Mouse (Mus musculus): ENCODE data around the gene Ube2q1.

The Ube2q1 gene

GRCm38 (mm10) chr3:89772968-89773709 lies at the start of gene Ube2q1:
Gene Ube2q1 (plus strand): TSS chr3:89773616.
- DNase-seq (ENCODE audit: low read depth, low spot score) = peak; percentile 99

GRCm38 (mm10) chr3:89727028-89727427 lies 46.4 kb upstream of the Ube2q1 start:
- peak; percentile 81 for DNase-seq (ENCODE audit: low read depth, low spot score)

- no peak for DNase-seq (ENCODE audit: low read depth, low spot score)
Observed at GRCm38 (mm10) chr3:89728848-89729247, 44.6 kb upstream of the Ube2q1 start.

GRCm38 (mm10) chr3:89730350-89731331 lies 42.8 kb upstream of the Ube2q1 start:
- DNase-seq (ENCODE audit: low read depth, low spot score) = peak; percentile 78

- DNase-seq (ENCODE audit: low read depth, low spot score) = no peak
Observed at GRCm38 (mm10) chr3:89732091-89732490, 41.3 kb upstream of the Ube2q1 start.

- no peak for DNase-seq (ENCODE audit: low read depth, low spot score)
Observed at GRCm38 (mm10) chr3:89738509-89738908, 34.9 kb upstream of the Ube2q1 start.

GRCm38 (mm10) chr3:89752307-89752706 lies 21.1 kb upstream of the Ube2q1 start:
- no peak for DNase-seq (ENCODE audit: low read depth, low spot score)

GRCm38 (mm10) chr3:89755283-89755682 lies 18.1 kb upstream of the Ube2q1 start:
- peak; percentile 72 for DNase-seq (ENCODE audit: low read depth, low spot score)

- DNase-seq (ENCODE audit: low read depth, low spot score) = no peak
Observed at GRCm38 (mm10) chr3:89757851-89758250, 15.6 kb upstream of the Ube2q1 start.

- peak; percentile 97 for DNase-seq (ENCODE audit: low read depth, low spot score)
Observed at GRCm38 (mm10) chr3:89759786-89760185, 13.6 kb upstream of the Ube2q1 start.

GRCm38 (mm10) chr3:89764119-89764724 lies 9.2 kb upstream of the Ube2q1 start, which contains the start of gene Chrnb2:
Gene Chrnb2 (minus strand): TSS chr3:89764632.
- peak; percentile 73 for DNase-seq (ENCODE audit: low read depth, low spot score)

- no peak for DNase-seq (ENCODE audit: low read depth, low spot score)
Observed at GRCm38 (mm10) chr3:89769584-89769983, 3.8 kb upstream of the Ube2q1 start.

- DNase-seq (ENCODE audit: low read depth, low spot score) = no peak
Observed at GRCm38 (mm10) chr3:89770425-89771002, 2.9 kb upstream of the Ube2q1 start.

GRCm38 (mm10) chr3:89772588-89772967 lies 838 bp upstream of the Ube2q1 start:
- peak; percentile 95 for DNase-seq (ENCODE audit: low read depth, low spot score)

- DNase-seq (ENCODE audit: low read depth, low spot score) = no peak
Observed at GRCm38 (mm10) chr3:89773740-89774211, 360 bp downstream of the Ube2q1 start.

- DNase-seq (ENCODE audit: low read depth, low spot score) = no peak
Observed at GRCm38 (mm10) chr3:89774236-89774960, 982 bp downstream of the Ube2q1 start.

GRCm38 (mm10) chr3:89776001-89776400 lies 2.6 kb downstream of the Ube2q1 start:
- no peak for DNase-seq (ENCODE audit: low read depth, low spot score)

GRCm38 (mm10) chr3:89780102-89780501 lies 6.7 kb downstream of the Ube2q1 start:
- DNase-seq (ENCODE audit: low read depth, low spot score) = no peak

GRCm38 (mm10) chr3:89781640-89782039 lies 8.2 kb downstream of the Ube2q1 start:
- DNase-seq (ENCODE audit: low read depth, low spot score) = no peak

GRCm38 (mm10) chr3:89784991-89785753 lies 11.8 kb downstream of the Ube2q1 start:
- peak; percentile 81 for DNase-seq (ENCODE audit: low read depth, low spot score)

Data from brain, adult 2 months (tissue).